Mouse (Mus musculus) CD4-positive helper T cell, adult 2 months (primary cell): Measurements from ENCODE around the gene Clhc1.
"Not testable (repeated sequence)": the region's sequence is repeated elsewhere in the genome, so short reads cannot be mapped to it uniquely, and the experiment has no call there.

Source experiments
- DNase-seq: peaks from one replicate; pipeline ENCODE4 v3.0.0-alpha.2; 2012; ENCODE audit warnings: low read depth, missing footprints, low spot score

Gene Clhc1

DNA sequence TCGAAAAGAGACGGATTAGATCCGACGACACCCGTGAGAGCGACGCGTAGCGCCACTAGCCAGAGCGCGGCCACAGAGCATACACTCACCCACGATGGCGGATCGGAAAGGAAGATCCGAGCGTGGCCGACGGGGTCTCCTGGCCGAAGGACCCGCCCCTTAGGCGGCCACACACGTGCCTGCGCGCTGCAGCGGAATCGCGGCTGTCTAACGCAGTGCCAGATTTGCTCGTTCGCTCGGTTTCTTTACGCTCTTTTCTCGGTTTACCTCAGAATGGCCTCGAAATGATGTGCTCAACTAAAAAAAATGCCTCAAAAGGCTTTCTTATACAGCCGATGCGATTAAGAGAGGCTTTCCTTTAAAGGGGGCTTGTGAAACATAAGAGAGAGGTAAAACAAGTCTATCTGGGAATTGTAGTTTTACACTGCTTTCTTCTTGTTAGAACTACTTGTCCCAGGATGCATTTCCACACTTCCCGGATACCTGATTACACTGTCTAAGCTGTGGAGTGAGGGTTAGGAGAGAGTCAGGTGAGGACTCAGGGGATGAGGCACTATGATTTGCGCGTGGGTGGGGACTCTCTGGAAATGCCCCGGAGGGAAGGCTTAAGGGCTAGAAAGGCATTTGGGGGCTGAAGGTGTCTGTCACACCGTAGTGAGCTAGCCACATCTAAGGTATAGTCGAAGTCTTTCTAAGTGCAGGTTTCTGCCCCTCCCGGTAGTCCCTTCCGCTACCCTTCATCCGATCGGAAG, at the start of gene Clhc1, which contains the start of gene Rps27a:
Gene Clhc1, plus strand, starts transcription at position 199 of the 752 bp plus-strand sequence.
Gene Rps27a, minus strand, starts transcription at position 358 of the 752 bp plus-strand sequence.
- peak; percentile 95 for DNase-seq

DNA sequence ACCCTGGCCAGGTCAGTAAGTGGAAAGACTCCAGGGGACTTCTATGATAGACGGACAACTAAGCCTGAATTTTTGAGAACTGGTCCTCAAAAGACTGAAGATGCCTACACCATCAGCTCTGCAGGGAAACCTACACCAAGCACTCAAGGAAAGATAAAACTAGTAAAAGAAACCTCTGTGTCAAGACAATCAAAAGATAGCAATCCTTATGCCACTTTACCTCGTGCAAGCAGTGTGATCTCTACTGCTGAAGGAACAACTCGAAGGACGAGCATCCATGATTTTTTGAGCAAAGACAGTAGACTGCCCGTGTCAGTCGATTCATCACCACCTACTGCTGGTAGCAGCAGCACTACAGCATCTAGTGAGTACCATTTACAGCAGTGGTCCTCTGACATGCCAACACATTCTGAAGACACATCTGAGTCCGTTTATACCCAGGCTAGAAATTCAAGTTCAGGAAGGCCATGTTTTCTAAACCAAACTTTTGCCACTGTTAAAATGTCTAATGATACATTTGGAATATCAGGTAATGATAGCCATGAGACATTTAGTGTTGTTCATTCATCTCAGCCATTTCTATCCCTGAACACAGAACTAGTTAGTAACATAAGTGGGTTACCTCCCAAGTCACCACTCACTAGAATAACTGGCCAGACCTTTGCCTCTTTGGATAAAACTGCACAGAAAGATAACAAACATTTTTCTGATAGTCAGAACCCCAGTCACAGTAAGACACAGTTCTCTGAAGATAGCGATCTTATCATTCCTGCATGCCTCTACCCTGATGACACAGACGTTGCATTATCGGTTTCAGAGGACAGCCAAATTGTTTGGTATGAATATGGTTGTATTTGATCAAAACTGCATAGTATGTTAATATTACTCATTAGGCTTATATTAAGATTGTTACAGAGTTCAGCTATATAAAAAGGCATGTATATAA, 43.5 kb upstream of the Clhc1 start:
- DNase-seq = no peak

DNA sequence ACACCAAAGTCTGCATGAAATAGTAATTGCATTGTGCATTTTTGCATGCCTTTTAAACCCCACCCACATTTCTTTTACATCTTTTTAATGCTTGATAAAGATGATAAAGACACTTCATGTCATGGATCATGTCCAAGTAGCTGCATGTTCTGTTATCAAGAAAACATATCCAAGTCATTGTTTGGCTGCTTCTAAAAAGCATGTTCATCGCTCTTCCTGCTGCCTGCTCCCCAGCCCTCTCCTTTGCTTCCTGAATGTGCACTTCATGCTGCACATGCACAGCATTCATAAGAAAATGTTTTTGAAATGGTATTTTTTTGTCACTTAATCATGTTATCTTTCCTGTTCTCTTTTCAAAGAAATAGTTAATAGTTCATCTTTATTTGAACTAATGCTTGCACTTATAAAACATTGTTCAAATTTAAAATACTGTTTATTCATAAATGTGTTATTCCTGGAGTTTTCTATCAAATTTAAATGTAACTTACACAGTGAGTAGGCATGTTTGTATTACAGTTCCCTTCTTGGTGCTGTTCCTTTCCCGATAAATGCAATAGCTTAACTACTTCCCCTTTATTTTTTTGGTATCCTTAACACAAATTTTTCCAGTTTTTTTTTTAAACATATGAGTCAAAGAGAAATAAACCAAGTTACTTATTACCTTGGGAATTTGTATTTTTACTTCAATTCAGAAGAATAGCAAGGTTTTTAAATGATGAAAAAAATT, 42.7 kb upstream of the Clhc1 start:
- DNase-seq = no peak

DNA sequence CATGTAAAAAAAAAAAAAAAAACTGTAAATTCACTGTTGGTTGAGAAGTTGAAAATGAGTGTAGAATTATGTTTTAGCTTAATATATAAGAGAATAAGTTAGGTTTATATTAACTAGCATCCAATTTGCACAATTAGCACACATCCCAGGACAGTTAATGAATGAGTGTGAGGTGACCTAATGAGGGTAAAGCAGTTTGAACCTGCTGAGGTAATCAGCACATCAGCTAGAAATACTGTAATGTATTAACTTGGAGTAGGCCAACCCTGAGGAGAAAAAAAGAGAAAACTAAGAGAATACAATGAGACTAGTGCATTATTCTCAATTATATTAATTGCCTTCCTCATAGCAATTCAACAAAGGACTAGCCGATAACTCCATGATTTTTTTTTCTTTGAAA, 38.3 kb upstream of the Clhc1 start:
- no peak for DNase-seq

DNA sequence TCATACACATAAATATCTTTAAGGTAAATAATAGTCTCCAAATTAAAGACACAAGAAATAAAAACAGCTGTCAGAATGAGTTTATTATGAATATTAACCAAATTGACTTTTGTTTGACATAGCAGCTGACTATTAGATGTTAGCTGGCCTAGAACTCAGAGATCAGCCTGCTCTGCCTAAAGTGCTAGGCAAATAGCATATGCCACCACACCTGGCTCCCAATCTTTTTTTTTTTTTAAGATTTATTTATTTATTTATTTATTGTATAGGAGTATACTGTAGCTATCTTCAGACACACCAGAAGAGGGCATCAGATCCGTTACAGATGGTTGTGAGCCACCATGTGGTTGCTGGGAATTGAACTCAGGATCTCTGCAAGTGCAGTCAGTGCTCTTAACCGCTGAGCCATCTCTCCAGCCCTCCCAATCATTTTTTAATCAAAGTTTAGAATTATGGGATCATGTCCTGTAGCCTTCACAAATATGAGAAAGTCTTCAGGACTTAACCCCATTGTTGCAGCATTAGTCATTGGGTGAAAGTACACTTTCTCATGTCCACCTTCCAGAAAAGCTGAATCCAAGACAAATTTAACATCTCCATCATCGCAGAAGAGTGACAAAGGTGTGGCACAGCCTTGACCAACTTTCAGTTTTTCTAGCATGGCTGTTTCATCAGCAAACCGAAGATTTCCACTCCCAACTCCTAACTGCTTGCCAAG, 34.8 kb upstream of the Clhc1 start:
- DNase-seq = no peak

DNA sequence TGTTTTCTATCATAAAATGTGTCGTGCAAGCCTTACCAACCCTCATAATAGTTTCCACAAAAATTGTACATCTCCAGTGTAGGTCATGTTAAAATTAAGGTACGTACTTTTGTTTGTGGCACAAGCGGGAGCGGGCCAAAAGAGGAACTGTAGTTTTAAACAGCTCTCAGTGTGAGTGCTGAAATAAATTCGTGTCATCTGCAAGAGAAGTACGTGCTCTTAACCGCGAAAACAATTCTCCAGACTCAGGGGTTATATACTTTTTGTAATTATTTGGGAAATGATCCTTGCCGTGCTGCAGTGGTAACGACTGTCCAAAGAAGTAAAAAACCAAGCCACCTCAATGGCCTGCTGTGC, 33.4 kb upstream of the Clhc1 start:
- DNase-seq = no peak

DNA sequence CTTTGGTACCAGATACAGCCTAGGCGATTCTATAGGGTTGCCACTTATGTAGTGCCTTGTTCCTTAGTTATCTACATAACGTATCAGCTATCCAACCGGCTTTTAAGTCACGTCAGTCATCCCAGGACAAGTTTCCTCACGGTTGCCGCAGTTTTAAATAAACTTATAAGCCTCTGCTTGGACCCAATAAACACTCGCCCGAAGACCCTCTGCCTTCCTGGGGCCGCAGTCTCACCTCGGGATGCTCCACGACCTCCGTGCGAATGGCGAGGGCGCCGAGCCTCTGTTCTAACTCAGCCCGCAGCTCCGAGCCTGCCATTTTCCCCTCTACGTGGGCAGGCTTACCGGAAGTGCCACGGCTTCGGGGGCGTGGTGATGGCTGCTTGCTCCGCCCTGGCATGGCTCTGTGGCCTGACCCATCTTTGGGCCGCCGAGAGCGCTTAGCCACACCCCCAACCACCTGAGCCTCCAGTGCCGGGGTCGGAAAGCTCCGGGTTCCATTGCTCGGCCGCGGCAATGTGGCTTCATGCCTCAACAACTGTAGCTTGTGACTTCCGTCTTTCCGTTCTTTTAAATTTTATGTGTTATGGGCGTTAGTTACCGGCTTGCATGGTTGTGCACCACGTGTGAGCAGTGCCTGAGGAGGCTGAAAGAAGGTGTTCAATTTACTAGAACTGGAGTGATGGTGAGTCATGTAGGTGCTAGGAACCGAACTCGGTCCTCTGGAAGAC, 32.9 kb upstream of the Clhc1 start, which contains the start of gene Prorsd1:
Gene Prorsd1, minus strand, starts transcription at position 352 of the 731 bp plus-strand sequence.
- DNase-seq = peak; percentile 93

DNA sequence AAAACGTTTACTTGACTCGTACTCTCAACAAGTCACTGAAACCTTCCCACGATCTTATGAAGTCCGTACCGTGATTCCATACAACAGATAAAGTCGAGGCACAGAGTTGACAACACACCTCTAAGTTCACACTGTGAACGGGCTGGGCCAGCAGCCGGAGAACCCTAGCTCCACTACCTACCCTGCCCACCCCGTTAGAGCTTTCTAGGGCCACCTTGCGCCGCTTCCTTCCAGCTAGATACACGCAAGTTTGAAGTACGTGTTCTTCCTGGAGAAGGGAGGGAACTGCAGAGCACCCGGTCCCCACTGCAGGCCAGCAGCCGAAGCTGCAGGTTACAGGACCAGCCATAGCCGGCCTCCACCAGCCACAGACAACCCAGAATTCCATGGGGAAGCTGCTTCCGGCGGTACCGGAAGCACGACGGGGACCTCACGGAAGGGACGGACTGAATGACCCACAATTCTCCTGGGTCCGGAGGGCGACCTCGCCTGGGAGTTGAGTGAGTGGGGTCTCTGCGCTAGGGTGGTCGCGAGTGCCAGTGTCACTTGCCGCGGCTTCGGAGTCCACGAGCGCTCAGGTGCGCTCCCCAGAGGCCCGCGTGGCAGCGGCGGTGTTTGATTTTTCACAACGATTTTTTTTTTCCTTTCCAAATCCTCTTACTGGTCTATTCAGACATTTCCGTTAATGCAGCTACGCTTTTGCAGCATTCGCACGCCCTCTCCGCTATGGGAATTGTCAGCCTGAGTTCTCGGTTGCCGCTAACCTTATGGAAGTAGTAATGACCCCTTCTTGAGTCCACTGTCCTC, 21.6 kb upstream of the Clhc1 start, which contains the start of gene Mtif2:
Gene Mtif2, plus strand, starts transcription at position 421 of the 807 bp plus-strand sequence.
- DNase-seq = peak; percentile 67

DNA sequence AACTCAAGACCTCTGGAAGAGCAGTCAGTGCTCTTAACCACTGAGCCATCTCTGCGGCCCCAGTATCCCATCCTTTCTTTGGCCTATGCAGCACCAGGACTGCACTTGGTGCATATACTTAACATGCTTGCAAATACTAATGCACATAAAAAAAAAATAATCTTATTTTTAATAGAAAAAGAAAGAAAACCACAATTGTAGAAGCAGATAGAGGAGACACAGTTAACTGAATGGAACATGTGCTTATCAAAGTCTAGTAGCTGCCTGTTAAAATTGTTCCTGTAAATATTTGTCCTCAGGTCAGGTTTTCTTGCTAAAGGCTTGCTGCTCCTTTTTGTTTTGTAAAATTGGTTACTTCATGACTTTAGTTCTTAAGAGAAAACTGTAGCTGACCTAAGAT, 9.5 kb upstream of the Clhc1 start:
- no peak for DNase-seq

DNA sequence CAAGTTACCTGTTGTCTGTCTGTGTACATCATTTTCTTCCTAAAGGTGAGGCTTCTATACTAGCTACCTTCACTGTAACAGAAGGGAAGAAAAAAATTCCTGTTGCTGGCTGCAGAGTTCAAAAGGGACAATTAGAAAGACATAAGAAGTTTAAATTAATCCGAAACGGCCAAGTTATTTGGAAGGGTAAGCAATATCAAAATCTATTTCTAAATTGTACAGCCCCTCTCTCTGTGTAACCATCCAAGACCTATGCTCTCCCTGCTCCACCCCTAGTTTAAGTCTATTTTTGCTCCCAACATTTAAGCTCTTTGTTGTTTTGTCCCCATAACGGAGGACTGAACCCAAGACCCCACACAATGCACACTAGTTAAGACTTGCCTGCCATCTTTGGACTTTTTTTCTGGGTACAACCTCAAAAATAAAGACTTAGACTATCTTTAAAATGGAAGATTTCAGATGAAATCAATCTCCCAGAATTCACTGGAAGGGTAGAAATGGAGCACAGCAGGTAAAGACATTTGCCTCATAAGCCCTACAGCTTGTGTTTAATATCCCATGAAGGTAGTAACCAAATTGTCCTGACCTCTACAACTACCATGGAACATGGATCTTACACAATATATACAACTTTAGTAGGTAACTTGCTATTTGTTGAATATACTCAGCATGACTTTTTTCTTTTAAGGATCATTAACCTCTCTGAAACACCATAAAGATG, 3.4 kb upstream of the Clhc1 start:
- no peak for DNase-seq

DNA sequence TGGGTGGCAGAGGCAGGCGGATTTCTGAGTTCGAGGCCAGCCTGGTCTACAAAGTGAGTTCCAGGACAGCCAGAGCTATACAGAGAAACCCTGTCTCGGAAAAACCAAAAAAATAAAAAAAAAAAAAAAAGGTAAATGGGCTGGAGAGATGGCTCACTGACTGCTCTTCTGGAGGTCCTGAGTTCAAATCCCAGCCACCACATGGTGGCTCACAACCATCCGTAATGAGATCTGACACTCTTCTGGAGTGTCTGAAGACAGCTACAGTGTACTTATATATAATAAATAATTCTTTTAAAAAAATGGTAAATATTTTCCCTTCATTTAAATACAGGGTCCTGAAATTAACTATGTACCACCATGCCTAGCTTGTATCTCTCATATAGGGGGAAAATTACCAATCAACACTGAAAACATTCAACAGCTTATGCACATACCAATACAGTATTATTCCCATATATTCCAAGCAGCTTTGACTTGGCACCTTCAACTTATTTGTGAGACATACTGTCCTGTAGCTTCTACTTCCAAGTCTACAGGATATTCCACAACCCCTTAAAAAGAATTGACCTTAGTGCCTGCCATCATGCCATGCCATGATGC, 2.5 kb upstream of the Clhc1 start:
- not testable (repeated sequence) for DNase-seq

DNA sequence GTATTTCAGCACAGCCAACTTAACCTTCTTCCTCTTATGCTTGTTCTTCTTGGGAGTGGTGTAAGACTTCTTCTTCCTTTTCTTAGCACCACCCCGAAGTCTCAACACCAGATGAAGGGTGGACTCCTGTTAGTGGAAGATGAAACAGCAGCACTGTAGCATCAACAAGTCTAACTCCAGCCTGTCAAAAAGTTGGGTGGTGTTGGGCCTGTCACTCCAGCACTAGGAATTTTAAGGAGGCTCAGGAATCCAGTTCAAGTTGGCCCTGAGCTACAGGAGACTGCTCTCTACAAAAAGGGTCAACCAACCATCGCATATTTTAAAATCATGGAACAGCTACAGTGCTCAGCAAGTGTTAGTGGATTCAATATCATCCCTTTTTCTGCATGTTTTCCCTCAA, 1.5 kb upstream of the Clhc1 start:
- DNase-seq = not testable (repeated sequence)

DNA sequence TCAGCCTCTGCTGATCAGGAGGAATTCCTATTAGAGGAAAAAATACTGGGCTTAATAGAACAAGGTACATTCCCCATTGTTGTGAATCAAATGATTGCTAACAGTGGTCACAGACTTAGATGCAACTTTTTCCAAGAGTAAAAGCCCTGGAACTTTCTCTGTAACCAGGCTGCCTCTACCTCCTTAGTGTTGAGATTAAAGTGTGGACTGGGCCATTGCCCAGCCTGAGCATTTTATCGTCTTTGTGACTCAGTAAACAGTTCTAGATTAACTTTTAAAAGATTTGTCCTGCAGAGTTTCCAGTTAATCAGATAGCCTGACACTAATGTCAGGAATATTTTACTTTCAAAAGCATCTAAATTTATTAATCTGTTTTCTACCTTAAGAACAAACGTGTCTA, 988 bp upstream of the Clhc1 start:
- no peak for DNase-seq

DNA sequence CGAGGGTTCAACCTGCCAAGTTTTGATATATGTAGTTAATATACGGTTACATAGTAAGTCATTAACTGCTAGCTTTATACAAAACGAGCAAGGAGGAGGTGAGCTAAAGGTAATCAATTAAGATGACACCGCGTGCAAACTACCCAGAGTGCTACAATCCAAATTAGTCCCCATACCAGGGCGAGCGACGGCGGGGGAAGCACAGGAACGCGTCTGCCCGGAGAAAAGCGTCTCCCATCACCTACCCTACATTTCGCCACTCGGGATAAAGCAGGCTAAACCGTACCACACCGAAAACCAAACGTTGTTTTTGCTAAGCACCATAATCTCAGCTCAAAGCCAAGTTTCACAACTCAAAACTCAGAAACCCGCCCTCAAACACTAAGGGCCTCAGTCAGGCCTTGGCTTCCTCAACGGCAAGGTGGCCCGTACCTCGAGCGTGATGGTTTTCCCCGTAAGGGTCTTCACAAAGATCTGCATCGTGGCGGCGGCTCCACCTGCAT, 450 bp upstream of the Clhc1 start:
- no peak for DNase-seq

DNA sequence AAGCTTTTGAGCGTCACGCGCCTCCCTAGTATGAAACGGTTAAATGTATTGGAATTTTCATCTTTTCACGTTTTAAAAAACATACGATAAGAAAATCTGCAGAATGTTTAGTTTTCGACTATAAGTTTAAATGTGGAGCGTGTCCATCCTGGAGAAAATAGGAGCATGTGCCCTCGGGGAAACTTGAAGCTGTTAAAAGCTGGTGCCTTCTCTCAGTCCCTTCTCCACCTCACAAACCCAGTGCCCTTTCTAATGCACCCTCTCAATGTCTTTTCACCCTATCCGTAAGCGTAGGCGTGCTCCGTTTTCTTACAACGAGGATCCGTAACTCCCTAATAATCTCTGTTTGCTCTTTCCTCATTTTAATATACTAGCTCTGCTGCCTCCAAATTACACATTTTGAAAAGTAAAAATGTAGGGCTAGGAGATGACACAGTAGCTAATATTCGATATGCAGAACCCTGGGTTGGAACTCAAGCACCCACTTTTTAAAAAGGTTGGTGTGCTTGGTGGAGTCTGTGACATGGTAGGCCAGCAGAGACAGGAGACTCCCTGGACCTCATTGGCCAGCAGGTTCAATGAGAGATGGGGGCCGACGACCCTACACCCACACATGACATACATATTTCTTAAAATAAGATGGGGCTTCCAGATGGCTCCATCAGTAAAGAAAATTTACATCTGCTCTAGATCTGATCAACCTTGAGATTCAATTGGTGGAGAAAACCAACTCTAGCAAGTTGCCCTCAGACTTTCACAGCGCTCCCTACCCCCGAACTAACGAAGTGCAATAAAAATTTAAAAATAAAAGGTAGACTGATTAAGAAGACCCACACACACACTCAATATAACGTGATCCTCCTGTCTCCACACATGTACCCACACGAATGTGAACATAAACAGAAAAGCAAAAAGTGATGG, 1.0 kb downstream of the Clhc1 start:
- peak; percentile 9 for DNase-seq

DNA sequence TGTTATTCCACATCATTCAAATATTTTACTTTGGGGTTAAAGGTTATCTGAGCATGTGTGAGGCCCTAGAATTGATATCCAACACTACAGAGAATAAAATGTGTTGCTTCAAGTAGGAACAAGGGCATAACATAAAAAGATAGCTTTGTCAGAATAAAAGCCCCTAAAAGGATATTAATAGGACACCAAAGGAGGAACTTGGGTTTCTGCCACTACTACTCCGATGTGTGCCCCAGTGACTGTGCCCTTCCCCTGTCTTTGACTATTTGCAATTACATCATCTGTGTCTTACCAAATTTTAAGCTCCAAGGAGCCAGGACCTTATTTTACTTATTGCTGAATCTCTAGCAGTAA, 1.7 kb downstream of the Clhc1 start:
- DNase-seq = no peak

DNA sequence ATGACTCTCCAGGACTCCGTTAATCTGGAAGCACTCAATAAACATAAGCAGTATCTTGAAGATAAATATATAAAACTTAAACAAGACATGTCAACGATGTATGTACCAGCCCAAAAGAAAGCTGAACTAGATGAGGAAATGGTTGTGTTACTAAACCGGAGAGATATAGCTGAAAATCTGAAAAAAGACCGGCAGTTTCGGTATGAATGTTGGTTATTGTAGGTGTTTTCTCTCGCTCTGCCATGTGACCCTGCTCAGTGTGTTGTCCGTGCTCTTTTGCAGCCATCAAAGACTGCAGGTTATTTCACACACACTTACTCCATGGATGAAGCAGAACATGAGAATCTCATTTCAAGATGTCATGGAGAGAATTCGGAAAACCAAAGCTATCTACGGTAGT, 12.7 kb downstream of the Clhc1 start:
- DNase-seq = peak; percentile 29
